8 mouse cellular contexts compared by ENCODE assay signal in genomic region chr12:53292508-53293300, GRCm38 (mm10). TPM values are rescaled to one million over a fixed set of nuclear protein-coding genes. Genes with fewer than 3 reads are reported as not detected.
DNase-seq lines count a peak whose midpoint lies in the region; ATAC-seq and TF ChIP-seq lines count a peak whose summit lies in the region.

No protein-coding gene starts in this region.

- peaks cover 16% of the 10 kb centered on the region for H3K4me1 ChIP-seq in embryonic facial prominence, embryonic 14.5 days (ENCODE audit: control insufficient read depth, insufficient read depth, low read length)
- H3K4me1 ChIP-seq in intestine, embryonic 16.5 days (ENCODE audit: control insufficient read depth, insufficient read depth, low read length), result peaks cover 4% of the 10 kb centered on the region; the same call in 1 of the 2 replicates
- peaks cover 25% of the 10 kb centered on the region for H3K4me1 ChIP-seq in neural tube, embryonic 15.5 days

- peak overlapping the region; percentile 28; the same call in 1 of the 2 replicates for H3K9ac ChIP-seq in embryonic facial prominence, embryonic 14.5 days (ENCODE audit: low read depth, low read length)
- H3K9ac ChIP-seq in intestine, embryonic 16.5 days (ENCODE audit: low read depth, low read length), result no peak overlapping the region
- no peak overlapping the region for H3K9ac ChIP-seq in neural tube, embryonic 15.5 days (replicated peaks)

- peak; percentile 93 for ATAC-seq in embryonic facial prominence, embryonic 14.5 days (ENCODE audit: low read depth)
- ATAC-seq in intestine, embryonic 16.5 days, result peak; percentile 66
- ATAC-seq in neural tube, embryonic 15.5 days (ENCODE audit: low FRiP score), result no peak; the same call in 1 of the 2 replicates

- no peaks in the 10 kb centered on the region for H3K9me3 ChIP-seq in embryonic facial prominence, embryonic 14.5 days (ENCODE audit: control insufficient read depth, low read length)
- H3K9me3 ChIP-seq in intestine, embryonic 16.5 days (ENCODE audit: control insufficient read depth, low read length), result no peaks in the 10 kb centered on the region
- no peaks in the 10 kb centered on the region for H3K9me3 ChIP-seq in neural tube, embryonic 15.5 days (replicated peaks)

- intact Hi-C loops in left cerebral cortex, adult 2 months (cut with DNase I), result loop anchor here (2.0 kb wide), 1 partner anchor 38 kb away; no protein-coding TSS in a partner anchor

- no peak overlapping the region for H3K4me3 ChIP-seq in left cerebral cortex, adult 2 months
- no peak overlapping the region for H3K4me3 ChIP-seq in embryonic facial prominence, embryonic 14.5 days (ENCODE audit: low read depth, low read length)
- H3K4me3 ChIP-seq in intestine, embryonic 16.5 days (ENCODE audit: low read length), result no peak overlapping the region
- H3K4me3 ChIP-seq in neural tube, embryonic 15.5 days (replicated peaks), result no peak overlapping the region

- 18% methylated on average over 17 of the region's 17 CpGs for WGBS in embryonic facial prominence, embryonic 14.5 days
- WGBS in intestine, embryonic 16.5 days, result 46% methylated on average over 17 of the region's 17 CpGs
- WGBS in neural tube, embryonic 15.5 days, result 23% methylated on average over 17 of the region's 17 CpGs

- DNase-seq in left cerebral cortex, adult 2 months (ENCODE audit: extremely low spot score in 1 of 2, low spot score in 2 of 2), result peak in 1 of 2 experiments; percentile 24
- DNase-seq in left cerebral cortex, adult 8-10 months (ENCODE audit: low spot score in 2 of 2), result no peak
- DNase-seq in embryonic facial prominence, embryonic 14.5 days (ENCODE audit: low spot score), result peak; percentile 88
- DNase-seq in kidney, adult 11 months, result no peak
- DNase-seq in thymus, adult 18-20 months, result no peak
- DNase-seq in spleen, adult 12 weeks (ENCODE audit: low spot score), result no peak

- H3K27ac ChIP-seq in left cerebral cortex, adult 2 months, result peak overlapping the region; percentile 69
- H3K27ac ChIP-seq in embryonic facial prominence, embryonic 14.5 days (replicated peaks; ENCODE audit: low read depth, low read length), result peak overlapping the region; percentile 81
- H3K27ac ChIP-seq in intestine, embryonic 16.5 days (ENCODE audit: low read length), result no peak overlapping the region
- peak overlapping the region; percentile 63 for H3K27ac ChIP-seq in neural tube, embryonic 15.5 days (replicated peaks)

- no peak for TF ChIP-seq CTCF in left cerebral cortex, adult 2 months (IDR thresholded peaks at IDR 0.05)

- H3K27me3 ChIP-seq in embryonic facial prominence, embryonic 14.5 days (replicated peaks; ENCODE audit: control insufficient read depth, insufficient read depth, low read length), result no peaks in the 10 kb centered on the region
- H3K27me3 ChIP-seq in intestine, embryonic 16.5 days (replicated peaks; ENCODE audit: control insufficient read depth, insufficient read depth, low read length), result no peaks in the 10 kb centered on the region
- H3K27me3 ChIP-seq in neural tube, embryonic 15.5 days (replicated peaks), result no peaks in the 10 kb centered on the region

- H3K36me3 ChIP-seq in embryonic facial prominence, embryonic 14.5 days (ENCODE audit: control insufficient read depth, insufficient read depth, low read length), result no peaks in the 10 kb centered on the region
- no peaks in the 10 kb centered on the region for H3K36me3 ChIP-seq in intestine, embryonic 16.5 days (ENCODE audit: control insufficient read depth, insufficient read depth, low read length)
- H3K36me3 ChIP-seq in neural tube, embryonic 15.5 days, result no peaks in the 10 kb centered on the region

- H3K4me2 ChIP-seq in embryonic facial prominence, embryonic 14.5 days (ENCODE audit: low read depth, low read length), result peak overlapping the region; percentile 28; the same call in 1 of the 2 replicates
- no peak overlapping the region for H3K4me2 ChIP-seq in intestine, embryonic 16.5 days (ENCODE audit: low read depth, low read length)
- H3K4me2 ChIP-seq in neural tube, embryonic 15.5 days, result peak overlapping the region; percentile 20

RNA-seq across cellular contexts. Expression of gene Npas3, which starts 44.2 kb away (rescaled TPM):
- total RNA-seq in left cerebral cortex, adult 2 months (2021), result 10 to 100 TPM; 18.0 to 21.1 TPM
- total RNA-seq in left cerebral cortex, adult 8-10 months (2022), result 10 to 100 TPM; 18.8 to 28.2 (median 23.8) TPM
- polyA plus RNA-seq in embryonic facial prominence, embryonic 14.5 days (2014; fragmentation: Nextera tagmentation; extraction: Ambion mirVana), result 4.4 and 4.7 TPM in 2 replicates
- polyA plus RNA-seq in intestine, embryonic 16.5 days (2015; fragmentation: Nextera tagmentation; extraction: Ambion mirVana), result 1.0 and 1.9 TPM in 2 replicates
- polyA plus RNA-seq in neural tube, embryonic 15.5 days (2015; fragmentation: Nextera tagmentation; extraction: Ambion mirVana), result 19.9 and 23.2 TPM in 2 replicates
